Mouse (Mus musculus) heart, postnatal 10 days (tissue): Measurements from ENCODE around the gene Palm2. TPM values are rescaled to one million over a fixed set of nuclear protein-coding genes. Genes with fewer than 3 reads are reported as not detected.

Source experiments
- DNase-seq, 2 experiments: peaks; one replicate each; pipeline ENCODE4 v3.0.0; 2021
- intact Hi-C: fragments of 180-260 bp; cut with DNase I; formaldehyde crosslinking; loops from one replicate; pipeline ENCODE4 v1.15.1; 2025
- total RNA-seq, 2 experiments: library from RNA; stranded (reverse); gene quantifications; 2 replicates each; pipeline ENCODE4 v1.2.3; 2021

Palm2 gene
- total RNA-seq, 2 experiments from 2014 or later = 21.6 to 37.2 TPM

GRCm38 (mm10) chr4:57733445-57733844, 299.4 kb downstream of the Palm2 start:
- peak; percentile 42 to 58 for DNase-seq
- intact Hi-C loops = no loop called here

- no peak for DNase-seq
- intact Hi-C loops = no loop called here
Measured at GRCm38 (mm10) chr4:57735426-57735825, 301.4 kb downstream of the Palm2 start.

GRCm38 (mm10) chr4:57738856-57739552, 305.0 kb downstream of the Palm2 start:
- no peak for DNase-seq
- intact Hi-C loops = no loop called here

- no peak for DNase-seq
- intact Hi-C loops = no loop called here
Measured at GRCm38 (mm10) chr4:57743325-57743929, 309.4 kb downstream of the Palm2 start.

- DNase-seq = no peak
- intact Hi-C loops = no loop called here
Measured at GRCm38 (mm10) chr4:57750651-57751050, 316.6 kb downstream of the Palm2 start.

- intact Hi-C loops = no loop called here
- DNase-seq = no peak
Measured at GRCm38 (mm10) chr4:57751054-57751453, 317.0 kb downstream of the Palm2 start.

- DNase-seq = no peak
- intact Hi-C loops = no loop called here
Measured at GRCm38 (mm10) chr4:57751566-57751965, 317.5 kb downstream of the Palm2 start.

- DNase-seq = no peak
- intact Hi-C loops = no loop called here
Measured at GRCm38 (mm10) chr4:57755085-57755484, 321.0 kb downstream of the Palm2 start.

- peak in 1 of 2 experiments; percentile 28 for DNase-seq
- intact Hi-C loops = no loop called here
Measured at GRCm38 (mm10) chr4:57757997-57758396, 323.9 kb downstream of the Palm2 start.

Other genes with a start within 250 kb of the Palm2 start
- gene Ptpn3, start 132.4 kb upstream of the Palm2 start, total RNA-seq = 10 to 100 TPM; 25.2 to 26.1 TPM
- 10 to 100 TPM; 60.6 to 62.1 TPM for gene Pakap, start 133.9 kb downstream of the Palm2 start, total RNA-seq